Mouse (Mus musculus) spleen, adult 12 weeks (tissue): ENCODE measurements around the gene 1700017B05Rik.
"Not testable (repeated sequence)": the region's sequence is repeated elsewhere in the genome, so short reads cannot be mapped to it uniquely, and the experiment has no call there.

ENCODE experiments used
- DNase-seq: peaks from one replicate; pipeline ENCODE4 v3.0.0; 2022; ENCODE audit warnings: low spot score

1700017B05Rik gene

GRCm38 (mm10) chr9:57248030-57248942 lies 14.1 kb downstream of the 1700017B05Rik start:
- no peak for DNase-seq

GRCm38 (mm10) chr9:57247201-57247671 lies 15.2 kb downstream of the 1700017B05Rik start:
- no peak for DNase-seq

GRCm38 (mm10) chr9:57246482-57246881 lies 15.9 kb downstream of the 1700017B05Rik start:
- no peak for DNase-seq

GRCm38 (mm10) chr9:57244106-57244685 lies 18.2 kb downstream of the 1700017B05Rik start:
- no peak for DNase-seq

GRCm38 (mm10) chr9:57242916-57243315 lies 19.5 kb downstream of the 1700017B05Rik start:
- no peak for DNase-seq

- DNase-seq = no peak
Observed at GRCm38 (mm10) chr9:57241111-57241510, 21.3 kb downstream of the 1700017B05Rik start.

GRCm38 (mm10) chr9:57238220-57238619 lies 24.2 kb downstream of the 1700017B05Rik start:
- no peak for DNase-seq

GRCm38 (mm10) chr9:57237705-57238104 lies 24.7 kb downstream of the 1700017B05Rik start:
- no peak for DNase-seq

GRCm38 (mm10) chr9:57236256-57236655 lies 26.2 kb downstream of the 1700017B05Rik start, which contains the start of gene Trcg1:
Trcg1 (plus strand) TSS chr9:57236556.
- DNase-seq = no peak

- DNase-seq = no peak
Observed at GRCm38 (mm10) chr9:57233767-57234166, 28.6 kb downstream of the 1700017B05Rik start.

GRCm38 (mm10) chr9:57233142-57233541 lies 29.3 kb downstream of the 1700017B05Rik start:
- no peak for DNase-seq

GRCm38 (mm10) chr9:57232341-57232940 lies 30.0 kb downstream of the 1700017B05Rik start:
- DNase-seq = no peak

GRCm38 (mm10) chr9:57231536-57232255 lies 30.7 kb downstream of the 1700017B05Rik start:
- DNase-seq = no peak

- no peak for DNase-seq
Observed at GRCm38 (mm10) chr9:57230146-57230783, 32.1 kb downstream of the 1700017B05Rik start.

- DNase-seq = no peak
Observed at GRCm38 (mm10) chr9:57229726-57230125, 32.7 kb downstream of the 1700017B05Rik start.

GRCm38 (mm10) chr9:57228186-57228585 lies 34.2 kb downstream of the 1700017B05Rik start:
- no peak for DNase-seq

GRCm38 (mm10) chr9:57227203-57227602 lies 35.2 kb downstream of the 1700017B05Rik start:
- no peak for DNase-seq

GRCm38 (mm10) chr9:57226628-57227122 lies 35.7 kb downstream of the 1700017B05Rik start:
- DNase-seq = not testable (repeated sequence)

GRCm38 (mm10) chr9:57225780-57226627 lies 36.4 kb downstream of the 1700017B05Rik start:
- DNase-seq = peak; percentile 25

- no peak for DNase-seq
Observed at GRCm38 (mm10) chr9:57223341-57223740, 39.1 kb downstream of the 1700017B05Rik start.
